Comparison of ENCODE assay signal across 7 mouse cellular contexts in genomic region chr13:101767809-101768629, GRCm38 (mm10). TPM values are rescaled to one million over a fixed set of nuclear protein-coding genes. Genes with fewer than 3 reads are reported as not detected.
DNase-seq lines count a peak whose midpoint lies in the region; ATAC-seq and TF ChIP-seq lines count a peak whose summit lies in the region.

Pik3r1 (minus strand) TSS chr13:101768217.

- H3K9me3 ChIP-seq in embryonic facial prominence, embryonic 11.5 days (replicated peaks; ENCODE audit: control insufficient read depth, low read length) = no peaks in the 10 kb centered on the region
- no peaks in the 10 kb centered on the region for H3K9me3 ChIP-seq in limb, embryonic 12.5 days
- H3K9me3 ChIP-seq in midbrain, embryonic 15.5 days = no peaks in the 10 kb centered on the region

- DNase-seq in adrenal gland, postnatal 14 days = peak; percentile 99
- peak; percentile 96 for DNase-seq in embryonic facial prominence, embryonic 11.5 days (ENCODE audit: low spot score)
- DNase-seq in heart, adult 11 months = peak; percentile 100
- DNase-seq in kidney, adult 2 months = peak; percentile 98
- DNase-seq in spleen, adult 2 months (ENCODE audit: low read depth in 1 of 2, low spot score in 2 of 2) = peak; percentile 81 to 95

- ATAC-seq in embryonic facial prominence, embryonic 11.5 days (replicated peaks; ENCODE audit: insufficient number of reproducible peaks, low FRiP score, low TSS enrichment, low read depth) = peak; percentile 97
- ATAC-seq in limb, embryonic 12.5 days (ENCODE audit: insufficient number of reproducible peaks, insufficient read depth, low FRiP score, low TSS enrichment, low read depth) = peak; percentile 95
- ATAC-seq in midbrain, embryonic 15.5 days (replicated peaks) = peak; percentile 98

- peak within 1 kb of the TSS; percentile 71 for H3K9ac ChIP-seq in embryonic facial prominence, embryonic 11.5 days (replicated peaks; ENCODE audit: low read length)
- H3K9ac ChIP-seq in limb, embryonic 12.5 days (replicated peaks) = peak within 1 kb of the TSS; percentile 86
- peak within 1 kb of the TSS; percentile 92 for H3K9ac ChIP-seq in midbrain, embryonic 15.5 days

- no peak for TF ChIP-seq CTCF in kidney, adult 2 months (conservative IDR thresholded peaks at IDR 0.05; ENCODE audit: insufficient read depth, insufficient read length, low read depth, low read length)
- TF ChIP-seq CTCF in spleen, adult 2 months (IDR thresholded peaks at IDR 0.05; ENCODE audit: extremely low read depth, insufficient read depth, insufficient read length, insufficient replicate concordance) = no peak

- no peaks in the 10 kb centered on the region for H3K4me1 ChIP-seq in embryonic facial prominence, embryonic 11.5 days (ENCODE audit: control insufficient read depth, insufficient read depth, low read length)
- peaks cover 18% of the 10 kb centered on the region for H3K4me1 ChIP-seq in kidney, adult 2 months (ENCODE audit: control insufficient read depth, insufficient read depth, low read length)
- peaks cover 21% of the 10 kb centered on the region for H3K4me1 ChIP-seq in limb, embryonic 12.5 days (replicated peaks)
- peaks cover 40% of the 10 kb centered on the region for H3K4me1 ChIP-seq in midbrain, embryonic 15.5 days
- peaks cover 3% of the 10 kb centered on the region; the same call in 1 of the 2 replicates for H3K4me1 ChIP-seq in spleen, adult 2 months (ENCODE audit: control insufficient read depth, insufficient read depth, insufficient read length)

- H3K4me2 ChIP-seq in embryonic facial prominence, embryonic 11.5 days (ENCODE audit: low read depth, low read length) = peak within 1 kb of the TSS; percentile 87
- H3K4me2 ChIP-seq in limb, embryonic 12.5 days = peak within 1 kb of the TSS; percentile 92
- H3K4me2 ChIP-seq in midbrain, embryonic 15.5 days = peak within 1 kb of the TSS; percentile 96

- WGBS in embryonic facial prominence, embryonic 11.5 days = 1% methylated on average over 71 of the region's 76 CpGs
- WGBS in kidney, adult 2 months = 1% methylated on average over 74 of the region's 76 CpGs
- under 1% methylated on average over 68 of the region's 76 CpGs for WGBS in limb, embryonic 12.5 days
- WGBS in midbrain, embryonic 15.5 days = under 1% methylated on average over 61 of the region's 76 CpGs
- under 1% methylated on average over 58 of the region's 76 CpGs for WGBS in spleen, adult 2 months

- no peaks in the 10 kb centered on the region for H3K27me3 ChIP-seq in embryonic facial prominence, embryonic 11.5 days (ENCODE audit: control insufficient read depth, insufficient read depth, low read length)
- no peaks in the 10 kb centered on the region for H3K27me3 ChIP-seq in kidney, adult 2 months (replicated peaks; ENCODE audit: control insufficient read depth, insufficient read depth, low read length)
- H3K27me3 ChIP-seq in limb, embryonic 12.5 days = no peaks in the 10 kb centered on the region; the same call in 1 of the 2 replicates
- H3K27me3 ChIP-seq in midbrain, embryonic 15.5 days (replicated peaks) = no peaks in the 10 kb centered on the region
- H3K27me3 ChIP-seq in spleen, adult 2 months (ENCODE audit: control insufficient read depth, insufficient read depth, low read length) = no peaks in the 10 kb centered on the region

- H3K36me3 ChIP-seq in embryonic facial prominence, embryonic 11.5 days (replicated peaks; ENCODE audit: control insufficient read depth, insufficient read depth, low read depth, low read length) = no peaks in the 10 kb centered on the region
- H3K36me3 ChIP-seq in kidney, adult 2 months (ENCODE audit: control insufficient read depth, insufficient read depth, low read length) = no peaks in the 10 kb centered on the region
- H3K36me3 ChIP-seq in limb, embryonic 12.5 days = no peaks in the 10 kb centered on the region
- no peaks in the 10 kb centered on the region for H3K36me3 ChIP-seq in midbrain, embryonic 15.5 days (replicated peaks)
- H3K36me3 ChIP-seq in spleen, adult 2 months (ENCODE audit: control insufficient read depth, insufficient read depth, low read length) = no peaks in the 10 kb centered on the region

- H3K4me3 ChIP-seq in embryonic facial prominence, embryonic 11.5 days (ENCODE audit: low read depth, low read length) = peak within 1 kb of the TSS; percentile 69
- peak within 1 kb of the TSS; percentile 99 for H3K4me3 ChIP-seq in kidney, adult 2 months (ENCODE audit: insufficient read depth, low read depth, low read length)
- H3K4me3 ChIP-seq in limb, embryonic 12.5 days (replicated peaks) = peak within 1 kb of the TSS; percentile 84
- H3K4me3 ChIP-seq in midbrain, embryonic 15.5 days = peak within 1 kb of the TSS; percentile 88
- H3K4me3 ChIP-seq in spleen, adult 2 months (ENCODE audit: extremely low read depth, insufficient read depth, insufficient read length) = peak within 1 kb of the TSS; percentile 100

- peak; percentile 95 for TF ChIP-seq POLR2A in kidney, adult 2 months (IDR thresholded peaks at IDR 0.05; ENCODE audit: low read depth, low read length)
- TF ChIP-seq POLR2A in spleen, adult 2 months (IDR thresholded peaks at IDR 0.05; ENCODE audit: low read depth, low read length) = peak; percentile 92

- peak within 1 kb of the TSS; percentile 89 for H3K27ac ChIP-seq in embryonic facial prominence, embryonic 11.5 days (replicated peaks; ENCODE audit: low read depth, low read length)
- H3K27ac ChIP-seq in kidney, adult 2 months (ENCODE audit: insufficient read depth, low read depth, low read length) = peak within 1 kb of the TSS; percentile 96
- peak within 1 kb of the TSS; percentile 92 for H3K27ac ChIP-seq in limb, embryonic 12.5 days
- H3K27ac ChIP-seq in midbrain, embryonic 15.5 days = peak within 1 kb of the TSS; percentile 97
- H3K27ac ChIP-seq in spleen, adult 2 months (ENCODE audit: insufficient read depth, low read length) = peak within 1 kb of the TSS; percentile 94

RNA-seq across cellular contexts. Expression of gene Pik3r1, which starts in this region (rescaled TPM):
- 109 and 110 TPM in 2 replicates for total RNA-seq in adrenal gland, postnatal 14 days (2021)
- polyA plus RNA-seq in embryonic facial prominence, embryonic 11.5 days (2014; fragmentation: Nextera tagmentation; extraction: Ambion mirVana) = 17.0 and 20.6 TPM in 2 replicates
- polyA plus RNA-seq in kidney, adult 2 months (2012; rRNA removed) = 17.1 and 21.2 TPM in 2 replicates
- polyA plus RNA-seq in limb, embryonic 12.5 days (2016; fragmentation: Nextera tagmentation; extraction: Ambion mirVana) = 20.7 and 21.4 TPM in 2 replicates
- polyA plus RNA-seq in midbrain, embryonic 15.5 days (2015; fragmentation: Nextera tagmentation; extraction: Ambion mirVana) = 42.2 and 48.8 TPM in 2 replicates
- 17.1 and 18.4 TPM in 2 replicates for polyA plus RNA-seq in spleen, adult 2 months (2012; rRNA removed)

Comparison
In these comparisons a context has a peak if more than half of its experiments do, and no peak if none do; other contexts are left out.
1. Peak in every context shown above with its lines: DNase-seq, ATAC-seq, H3K4me3 ChIP-seq and H3K27ac ChIP-seq.